Mouse (Mus musculus) embryo, embryonic 11.5 days (tissue): Measurements from ENCODE around the gene Ccdc167.

Source experiments
- DNase-seq: peaks from one replicate; pipeline ENCODE4 v3.0.0-alpha.2; 2012; ENCODE audit warnings: low read depth, low spot score

Gene Ccdc167

DNA sequence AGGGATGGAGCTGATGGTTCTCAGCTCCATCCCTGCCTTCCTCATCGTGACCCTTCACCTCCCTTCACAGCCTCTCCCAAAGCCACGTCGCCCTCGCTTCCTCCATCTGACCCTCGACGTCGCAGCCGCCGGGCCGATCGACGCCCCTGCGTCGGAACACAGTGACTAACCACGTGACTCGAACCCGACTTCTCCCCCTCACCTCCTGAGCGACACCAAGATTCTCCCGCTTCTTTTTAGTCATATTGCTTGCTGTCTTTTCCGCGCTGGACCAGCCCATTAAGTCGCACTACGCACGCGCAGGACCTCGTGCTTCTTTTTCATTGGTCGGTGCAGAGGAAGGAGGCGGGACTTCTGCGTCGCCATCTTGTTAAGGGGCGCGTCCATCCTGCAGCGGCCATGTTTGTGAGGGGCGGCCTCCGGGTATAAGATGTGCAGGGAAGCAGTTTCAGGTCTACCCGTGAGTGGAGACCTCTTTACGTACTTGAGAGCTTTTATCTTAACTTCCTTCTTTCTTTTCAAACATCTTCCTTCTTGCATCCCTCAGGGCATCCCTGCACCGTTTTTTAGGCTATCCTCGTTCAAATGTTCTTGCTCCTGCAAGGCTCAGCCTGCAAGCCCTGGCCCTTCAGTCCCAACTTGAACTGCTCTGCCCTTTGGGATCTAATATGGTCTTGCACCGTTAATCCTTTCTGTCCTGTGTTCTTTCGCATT lies at the start of gene Ccdc167:
Gene Ccdc167 (minus strand): TSS at position 313 of the 714 bp plus-strand sequence.
- DNase-seq: peak; percentile 97

DNA sequence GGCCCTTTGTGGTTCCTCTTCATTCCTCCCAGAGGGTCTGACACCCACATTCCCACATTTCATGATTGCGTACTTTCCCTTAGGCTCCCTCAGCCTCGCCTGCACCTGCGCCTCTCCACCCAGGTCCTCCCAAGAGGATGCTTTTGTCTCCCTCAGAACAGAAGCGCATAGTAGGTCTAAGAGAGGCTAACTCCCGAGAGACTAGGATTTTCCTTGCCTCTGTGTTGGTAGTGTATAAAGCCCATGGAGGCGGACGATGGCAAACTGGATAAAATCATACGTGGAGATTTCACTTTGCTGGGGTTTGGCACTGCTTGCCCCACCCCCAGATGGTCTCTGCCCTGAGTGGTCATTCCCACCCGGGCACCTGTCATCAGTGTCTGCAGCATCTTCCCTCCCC lies 48.5 kb upstream of the Ccdc167 start:
- no peak for DNase-seq

DNA sequence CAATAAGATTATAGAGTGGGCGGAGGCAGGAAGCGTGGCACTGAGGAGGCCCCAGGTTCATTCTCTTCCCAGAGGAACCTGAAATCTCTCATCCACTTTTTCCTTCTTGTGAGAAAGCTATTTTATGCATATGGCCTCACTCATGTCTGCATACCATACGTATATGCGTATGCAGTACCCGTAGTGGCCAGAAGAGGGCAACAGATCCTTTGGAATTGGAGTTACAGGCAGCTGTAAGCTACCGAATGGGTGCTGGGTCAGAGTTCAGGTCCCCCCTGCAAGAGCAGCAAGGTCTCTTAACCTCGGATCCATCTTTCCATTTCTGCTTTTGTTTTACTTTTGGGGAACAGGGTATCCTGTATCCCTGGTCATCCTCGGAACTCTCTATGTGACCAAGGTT lies 45.7 kb upstream of the Ccdc167 start:
- DNase-seq: no peak

DNA sequence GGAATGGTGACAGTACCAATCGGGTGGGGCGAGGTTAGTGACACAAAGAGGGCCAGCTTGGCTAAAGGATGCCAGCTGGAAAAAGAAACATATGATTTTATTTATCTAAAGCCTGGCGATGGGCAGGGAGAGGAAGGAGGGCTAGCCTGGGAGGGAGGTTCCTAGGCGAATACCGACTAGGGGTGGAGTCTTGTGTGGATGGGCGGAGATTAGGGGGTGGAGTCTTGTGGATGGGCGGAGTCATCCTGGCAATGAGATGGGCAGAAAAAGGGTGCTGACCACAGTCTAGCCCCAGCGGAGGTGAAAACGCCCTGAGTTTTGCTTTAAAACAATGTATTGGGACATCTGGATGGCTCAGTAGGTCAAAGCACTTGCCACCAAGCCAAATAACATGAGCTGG lies 45.1 kb upstream of the Ccdc167 start:
- DNase-seq: no peak

DNA sequence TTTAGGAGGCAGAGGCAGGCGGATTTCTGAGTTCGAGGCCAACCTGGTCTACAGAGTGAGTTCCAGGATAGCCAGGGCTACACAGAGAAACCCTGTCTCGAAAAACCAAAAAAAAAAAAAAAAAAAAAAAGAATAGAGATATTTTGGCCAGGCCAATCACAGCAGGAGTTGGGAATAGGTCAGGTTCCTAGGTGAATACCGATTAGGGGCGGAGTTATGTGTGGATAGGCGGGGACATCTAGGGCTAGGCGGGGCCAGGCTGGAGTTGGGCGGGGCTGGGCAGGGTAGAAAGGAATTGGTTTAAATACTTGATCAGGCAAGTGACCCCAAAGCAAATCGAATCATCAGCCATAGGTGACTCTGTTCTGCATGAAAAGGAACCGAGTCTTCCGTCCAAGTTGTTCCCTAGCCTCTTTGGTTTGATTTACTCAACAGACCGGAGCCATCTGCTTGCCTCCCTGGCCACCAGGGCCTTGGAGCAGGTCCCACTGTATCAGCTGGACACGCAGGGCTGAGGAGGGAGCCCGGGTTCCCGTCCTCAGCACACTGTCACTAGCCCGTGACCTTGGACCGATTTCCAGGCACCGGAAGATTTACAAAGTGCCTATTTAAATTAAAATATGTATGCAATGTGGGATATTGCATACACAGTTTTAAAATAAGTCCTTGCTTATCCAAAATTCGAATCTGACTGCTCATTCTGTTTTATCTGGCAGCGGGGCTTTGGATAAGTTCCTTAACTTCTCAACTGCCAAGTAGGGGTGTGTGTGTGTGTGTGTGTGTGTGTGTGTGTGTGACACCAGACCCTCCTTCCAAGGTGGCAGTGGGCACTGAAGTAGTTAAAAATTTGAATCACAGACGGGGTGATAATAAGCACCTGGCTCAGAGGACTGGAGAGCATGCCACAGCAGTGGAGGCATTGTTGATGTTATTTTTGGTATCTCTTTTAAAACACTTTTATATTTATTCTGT lies 43.8 kb upstream of the Ccdc167 start:
- no peak for DNase-seq

DNA sequence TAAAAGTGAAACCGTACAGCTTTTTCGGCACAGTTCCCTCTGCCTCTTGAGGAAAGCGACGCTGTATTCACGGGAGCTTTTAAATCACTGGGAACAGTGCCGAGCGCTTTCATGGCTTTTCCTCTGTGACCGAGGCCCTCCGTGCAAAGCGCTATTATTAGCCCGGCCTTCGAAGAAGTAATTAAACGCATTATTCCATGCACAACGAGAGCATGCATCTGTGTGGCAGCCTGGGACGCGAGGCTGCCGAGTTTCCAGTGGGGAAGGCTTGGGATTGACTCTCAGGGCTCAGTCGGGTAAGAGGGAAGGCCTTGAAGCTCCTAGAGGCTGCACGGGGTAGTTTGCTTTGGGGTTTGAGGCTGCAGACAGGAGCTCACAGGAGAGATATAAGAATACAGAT lies 43.1 kb upstream of the Ccdc167 start:
- no peak for DNase-seq

DNA sequence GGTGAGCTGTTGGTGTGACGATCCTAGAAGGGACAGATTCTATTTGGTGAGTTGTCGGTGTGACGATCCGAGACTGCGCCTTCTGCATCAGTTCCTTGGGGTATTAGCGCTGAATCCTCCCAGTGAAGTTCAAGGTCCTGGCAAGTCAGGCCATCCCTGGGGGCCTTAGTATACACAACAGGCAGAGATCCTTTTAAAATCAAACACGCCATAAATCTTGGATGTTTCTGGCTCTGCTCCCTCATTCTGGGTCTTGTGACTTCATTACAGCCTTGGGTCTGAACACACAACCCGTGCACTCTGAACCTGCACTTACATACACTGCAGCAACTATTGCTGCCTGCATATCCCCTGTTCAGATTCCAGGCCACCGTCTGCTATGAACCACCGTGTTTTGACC lies 39.5 kb upstream of the Ccdc167 start:
- no peak for DNase-seq

DNA sequence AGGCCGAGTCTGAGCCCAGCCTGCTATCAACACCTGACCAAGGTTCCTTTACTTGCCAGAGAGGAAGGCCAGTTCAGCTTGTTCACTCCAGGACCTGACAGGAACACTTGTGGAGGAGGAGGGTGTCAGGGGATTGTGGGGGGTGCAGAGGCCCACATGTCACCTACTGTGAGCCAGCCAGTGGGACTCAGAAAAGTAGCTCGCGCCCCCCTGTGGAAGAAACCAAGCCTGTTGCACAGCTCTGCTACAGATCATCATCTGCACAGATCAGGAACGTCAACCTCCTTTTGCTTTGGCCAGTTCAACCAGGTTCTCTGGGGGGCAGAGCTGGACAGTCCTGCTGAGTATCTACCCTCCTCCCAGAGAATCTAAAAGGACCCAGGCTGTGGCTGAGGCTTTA lies 37.7 kb upstream of the Ccdc167 start:
- no peak for DNase-seq

DNA sequence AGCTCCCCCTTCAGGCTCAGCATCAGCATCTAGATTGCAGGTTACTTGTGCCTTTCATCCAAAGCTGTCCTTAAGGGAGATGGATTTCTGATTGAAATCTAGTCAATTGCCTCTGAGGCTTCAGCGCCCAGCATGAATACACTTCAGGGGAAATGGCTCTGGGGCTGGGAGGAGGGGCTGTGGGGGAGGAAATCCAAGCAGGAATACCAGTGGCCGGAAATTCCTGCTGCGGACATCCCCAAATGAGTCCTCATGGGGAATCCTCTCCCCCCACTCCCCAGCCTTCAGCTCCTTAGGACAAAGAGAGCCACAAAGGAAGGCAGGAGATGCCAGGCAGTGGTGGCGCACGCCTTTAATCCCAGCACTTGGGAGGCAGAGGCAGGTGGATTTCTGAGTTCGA lies 30.6 kb upstream of the Ccdc167 start:
- DNase-seq: no peak

DNA sequence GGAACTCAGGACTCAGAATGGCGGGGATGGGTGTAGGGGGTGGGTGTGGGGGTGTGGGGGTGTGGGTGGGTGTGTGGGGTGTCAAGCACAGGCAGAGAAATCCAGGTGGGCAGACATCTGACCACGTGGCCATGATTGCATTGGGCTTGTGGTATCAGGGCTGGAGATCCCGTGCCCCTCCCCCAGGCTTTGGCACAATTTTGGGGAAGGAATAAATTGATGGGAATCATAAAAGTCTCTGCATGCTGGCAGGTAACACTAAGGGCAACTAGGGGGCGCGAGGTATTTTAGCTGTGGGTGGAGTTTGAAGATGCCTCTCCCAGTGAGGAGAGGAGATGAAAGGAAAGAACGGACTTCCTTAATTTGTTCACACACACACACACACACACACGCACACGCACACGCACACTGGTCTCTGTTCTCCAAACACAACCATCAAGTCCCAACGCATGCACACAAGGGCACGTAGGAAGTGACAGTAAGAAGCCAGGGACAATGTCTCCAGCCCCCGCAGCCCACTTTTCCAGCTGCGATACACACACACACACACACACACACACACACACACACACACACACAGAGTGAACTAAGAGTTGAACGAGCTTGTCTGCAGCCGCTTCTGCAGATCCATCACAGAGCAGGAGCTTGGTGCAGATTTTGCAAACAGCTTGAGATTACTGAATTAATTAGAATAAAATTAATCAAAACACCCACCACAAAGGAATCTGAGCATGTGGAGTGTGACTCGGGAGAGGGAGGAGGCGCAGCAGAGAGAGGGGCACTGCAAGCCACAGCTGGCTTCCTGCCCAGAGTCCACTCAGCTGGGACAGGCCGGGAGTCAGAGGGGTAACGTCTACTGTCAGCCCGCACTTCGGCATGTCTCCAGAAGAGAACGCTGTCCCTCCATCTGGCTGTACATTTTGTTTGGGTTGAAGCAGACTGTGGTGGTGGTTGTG lies 21.3 kb upstream of the Ccdc167 start:
- no peak for DNase-seq

DNA sequence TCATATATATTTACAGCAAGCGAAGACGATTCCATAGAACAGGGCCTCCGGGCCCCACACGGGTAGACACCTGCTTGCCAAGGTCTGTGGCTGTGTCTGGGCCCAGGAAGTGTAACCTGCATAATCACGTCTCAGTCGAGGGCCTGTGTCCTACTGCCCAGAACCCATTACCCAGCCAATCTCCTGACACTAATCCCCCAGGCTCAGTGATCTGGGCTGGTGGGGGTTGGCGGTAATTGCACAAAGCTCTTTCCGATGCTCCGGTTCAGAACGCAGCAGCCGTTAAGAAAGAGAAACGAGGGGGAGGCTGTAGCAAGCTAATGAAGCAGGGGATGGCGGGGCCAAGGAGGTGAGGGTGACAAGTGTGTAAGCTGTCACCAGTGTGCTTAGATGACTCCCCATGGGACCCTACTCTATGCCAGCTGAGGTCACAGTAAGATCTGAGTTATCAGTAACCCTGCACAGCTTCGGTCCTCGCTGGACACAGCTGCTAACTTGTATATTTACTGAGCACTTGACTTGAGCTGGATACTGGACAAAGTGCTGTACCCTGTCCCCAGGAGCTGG lies 19.7 kb upstream of the Ccdc167 start:
- DNase-seq: no peak

DNA sequence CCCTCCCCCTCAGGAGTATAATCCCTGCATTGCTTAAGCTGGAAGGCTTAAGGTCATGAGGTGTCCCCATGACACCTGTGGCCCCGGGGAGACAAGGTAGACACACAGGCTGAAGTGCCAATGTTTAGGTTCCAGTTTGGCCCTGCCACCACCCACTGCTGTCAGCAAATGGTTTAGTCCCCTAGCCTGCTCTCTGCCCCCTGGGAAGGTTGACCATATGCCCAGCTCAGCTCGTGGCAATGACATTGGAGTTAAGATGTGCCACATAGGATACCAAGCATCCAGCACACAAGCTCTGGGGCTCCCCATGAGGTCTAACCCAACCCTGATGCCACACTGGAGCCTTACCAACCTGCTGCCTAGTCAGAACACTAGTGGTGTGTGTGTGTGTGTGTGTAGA lies 15.7 kb upstream of the Ccdc167 start:
- DNase-seq: no peak

DNA sequence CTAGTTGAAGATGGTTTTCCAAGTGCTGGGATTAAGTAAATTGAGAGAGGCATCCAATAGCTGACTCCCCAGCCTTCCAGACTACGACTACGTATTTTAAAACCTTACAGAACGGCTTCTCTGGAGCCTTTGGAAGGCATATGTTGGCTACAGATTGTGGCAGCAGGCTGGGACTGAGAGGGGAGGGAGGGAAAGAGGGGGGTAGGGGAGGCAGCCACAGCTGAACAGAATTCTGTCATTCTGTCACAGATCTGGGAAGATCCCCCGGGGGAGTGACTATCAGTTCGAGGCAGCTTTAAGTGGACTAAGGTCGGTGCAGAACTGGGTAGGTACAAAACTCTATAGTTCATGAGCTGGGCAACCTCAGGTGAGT lies 15.1 kb upstream of the Ccdc167 start:
- no peak for DNase-seq

DNA sequence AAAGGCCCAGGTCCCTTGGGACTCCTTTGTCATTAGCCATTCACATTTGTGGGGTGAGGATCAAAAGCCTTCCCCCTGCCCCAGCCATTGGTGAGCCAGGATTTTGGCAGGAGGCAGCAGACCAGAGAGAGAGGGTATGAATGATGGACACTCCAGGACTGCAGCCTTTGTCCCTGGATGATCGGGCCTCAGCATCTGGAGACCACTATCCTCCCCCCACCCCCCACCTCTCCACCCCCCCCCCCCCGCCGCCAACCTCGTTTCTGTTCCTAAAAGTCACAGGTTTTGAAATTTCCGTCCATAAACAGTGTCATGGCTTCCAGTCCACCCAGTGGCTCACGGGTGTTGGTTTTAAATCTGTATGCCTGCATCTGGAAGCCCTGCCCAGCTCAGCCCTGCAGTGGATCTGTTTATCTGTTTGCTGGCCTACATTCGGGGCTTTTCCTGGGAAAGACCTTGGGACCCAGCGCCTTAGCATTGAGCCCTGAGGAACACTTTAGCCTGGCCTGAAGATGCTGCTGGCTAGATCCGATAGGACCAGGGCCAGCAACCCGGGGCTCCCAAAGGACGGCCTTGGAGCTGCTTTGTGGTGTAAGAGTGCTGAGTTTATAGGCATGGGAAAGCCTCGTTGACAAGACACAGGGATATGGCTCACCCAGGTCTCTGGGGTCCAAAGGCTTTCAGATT lies 14.6 kb upstream of the Ccdc167 start:
- no peak for DNase-seq

DNA sequence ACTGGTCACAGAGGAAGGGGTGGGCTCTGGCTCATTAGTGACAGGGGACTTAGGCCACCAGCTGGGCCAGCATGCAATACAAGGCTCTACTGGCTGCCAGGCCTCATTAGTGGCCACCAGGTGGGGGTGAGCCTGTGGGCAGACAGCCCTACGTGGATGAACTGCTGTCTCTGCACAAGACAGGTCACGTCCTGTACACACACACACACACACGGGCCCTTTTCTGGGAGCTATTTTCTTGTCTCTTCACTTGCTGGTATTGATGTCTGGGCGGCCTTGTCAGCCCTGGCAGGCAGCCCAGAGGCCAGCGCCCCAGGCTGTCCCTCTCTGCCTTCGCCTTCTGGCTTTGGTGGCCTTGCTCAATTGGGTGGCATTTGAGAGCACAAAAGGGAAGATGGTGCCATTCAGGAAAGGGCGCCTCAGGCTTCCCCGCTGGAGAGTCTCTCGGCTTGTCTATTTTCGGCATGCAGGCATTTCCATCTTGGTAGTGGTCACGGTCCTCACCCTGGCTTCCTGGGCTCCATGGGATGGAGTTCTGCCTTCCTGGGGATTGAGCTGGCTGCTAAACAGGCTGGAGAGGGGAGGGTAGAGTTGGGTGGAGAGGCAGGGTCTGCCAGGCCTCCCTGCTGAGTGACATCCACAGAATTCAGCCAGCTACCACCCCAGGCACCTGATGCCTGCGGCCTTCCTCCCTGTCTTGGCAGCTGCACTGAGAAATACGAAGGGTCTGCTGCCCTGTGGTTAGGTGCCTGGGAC lies 13.8 kb upstream of the Ccdc167 start:
- DNase-seq: no peak

DNA sequence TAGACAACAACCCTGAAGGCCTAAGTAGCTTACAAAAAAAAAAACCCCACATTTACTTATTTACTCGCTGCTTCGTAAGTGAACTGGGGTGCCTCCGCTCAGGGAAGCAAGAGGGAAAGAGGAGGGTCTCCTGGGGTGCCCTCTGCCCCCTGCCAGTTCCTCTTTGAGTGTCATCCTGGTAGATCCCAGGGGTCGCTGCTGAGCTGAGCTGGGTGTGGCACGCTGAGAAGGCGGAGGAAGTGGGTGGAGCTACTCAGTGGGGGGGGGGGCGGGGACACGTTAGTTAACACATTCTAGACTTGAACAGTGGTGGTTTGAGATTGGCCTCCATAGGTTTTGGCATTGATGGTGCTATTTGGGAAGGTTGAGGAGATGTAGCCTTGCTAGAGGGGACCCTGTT lies 11.2 kb upstream of the Ccdc167 start:
- no peak for DNase-seq

DNA sequence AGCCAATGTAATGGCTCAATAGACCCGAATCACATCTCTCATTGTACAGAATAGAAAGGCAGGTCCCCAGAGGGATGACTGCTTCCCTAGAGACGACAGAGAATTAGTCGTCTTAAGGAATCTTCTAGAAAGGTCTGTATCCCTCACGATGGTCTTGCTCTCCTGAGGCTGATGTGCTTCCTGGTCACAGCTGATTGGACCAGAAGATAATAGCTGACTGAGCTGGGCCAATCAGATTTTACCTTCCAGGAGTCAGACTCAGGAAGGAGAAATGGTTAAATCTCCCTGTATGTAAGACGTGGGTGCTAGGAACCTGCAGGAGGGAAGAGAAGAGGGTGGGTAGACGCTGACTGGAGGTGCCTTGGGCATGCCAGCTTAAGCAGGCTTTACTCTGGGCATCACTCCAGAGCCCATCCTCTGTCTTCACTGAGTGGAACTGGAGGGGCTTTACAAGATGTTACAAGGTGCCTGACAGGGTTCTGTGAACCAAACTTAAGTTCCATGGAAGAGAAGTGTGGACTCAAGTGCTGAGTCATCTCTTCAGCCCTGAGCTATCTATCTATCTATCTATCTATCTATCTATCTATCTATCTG lies 8.3 kb upstream of the Ccdc167 start:
- DNase-seq: no peak

DNA sequence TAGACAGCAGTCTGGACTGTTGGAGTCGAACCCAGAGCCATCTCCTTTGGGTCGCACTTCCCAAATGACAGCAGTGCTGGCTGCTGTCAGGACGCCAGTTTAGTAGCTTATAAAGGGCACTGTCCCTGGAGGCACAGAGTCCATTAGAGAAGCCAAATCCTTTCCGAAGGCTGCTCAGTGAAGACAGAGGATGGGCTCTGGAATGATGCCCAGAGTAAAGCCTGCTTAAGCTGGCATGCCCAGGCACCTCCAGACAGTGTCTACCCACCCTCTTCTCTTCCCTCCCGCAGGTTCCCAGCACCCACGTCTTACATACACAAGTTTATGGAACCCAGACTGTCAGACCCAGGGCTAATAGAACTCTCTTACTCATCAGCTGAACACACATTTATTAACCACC lies 7.8 kb upstream of the Ccdc167 start:
- DNase-seq: no peak

DNA sequence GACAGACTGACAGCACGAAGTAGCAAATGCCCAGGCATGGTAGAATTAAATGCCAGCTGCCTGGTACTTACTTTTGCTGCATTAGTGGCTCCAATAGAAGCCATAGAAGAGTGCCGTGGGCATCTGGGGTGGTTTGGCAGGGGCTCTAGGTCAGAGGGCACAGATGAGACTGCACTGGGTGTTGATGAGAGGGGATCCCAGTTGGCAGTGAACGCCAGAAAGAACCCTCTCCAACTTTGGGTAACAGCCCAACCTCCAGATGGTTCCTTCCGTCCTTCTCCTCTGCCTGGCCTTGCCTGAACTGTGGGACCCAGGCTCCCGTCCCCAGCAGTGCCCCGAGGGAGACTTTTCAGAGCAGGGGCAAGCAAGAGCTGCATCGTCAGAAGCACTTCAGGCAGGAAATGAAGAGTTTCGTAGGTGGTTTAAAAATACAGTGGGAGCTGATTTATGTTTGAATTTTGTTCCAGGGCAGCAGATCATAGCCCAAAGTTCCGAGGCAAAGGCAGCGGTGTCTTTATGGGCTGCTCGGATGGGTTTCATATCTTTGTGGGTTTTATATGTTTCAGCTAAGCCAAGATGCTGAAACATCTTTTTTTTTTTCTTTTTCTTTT lies 4.0 kb upstream of the Ccdc167 start:
- no peak for DNase-seq
